Mouse (Mus musculus) embryonic fibroblast, embryonic 13.5 days (primary cell): Measurements from ENCODE around the gene March10.

Source experiments
- CTCF ChIP-seq: IDR thresholded peaks from 2 replicates; pipeline ENCODE4 v1.5.1; 2011; ENCODE audit warnings: mild to moderate bottlenecking, control low read depth, low read length, moderate library complexity, borderline replicate concordance; ENCODE audit not compliant: insufficient read depth
- POLR2A ChIP-seq: IDR thresholded peaks from 2 replicates; pipeline ENCODE4 v1.6.1; 2011; ENCODE audit warnings: low read depth, mild to moderate bottlenecking, control low read depth, low read length, moderate library complexity

DNA sequence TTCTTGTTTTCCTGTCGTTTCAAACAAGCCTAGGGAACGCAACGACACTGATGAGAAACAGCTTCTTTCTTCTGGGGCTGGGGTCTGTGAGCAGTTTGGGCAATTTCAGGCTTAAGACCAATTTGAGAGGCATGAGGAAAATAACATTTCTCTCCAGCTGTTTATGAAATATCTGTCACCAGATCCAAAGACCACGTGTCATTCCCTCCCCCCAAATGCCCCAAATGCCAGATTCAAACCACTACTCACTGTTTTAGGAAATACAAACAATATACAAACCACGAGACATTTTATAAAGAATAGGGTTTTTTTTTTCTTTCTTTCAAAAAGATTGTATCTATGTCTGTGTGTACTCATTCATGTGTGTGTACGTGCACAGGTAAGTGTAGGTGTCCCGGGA is 17.6 kb downstream of the March10 start:
- no peak for TF ChIP-seq CTCF
- TF ChIP-seq POLR2A, result no peak
